Mouse (Mus musculus): ENCODE data around the gene Ndufa4l2.

DNA sequence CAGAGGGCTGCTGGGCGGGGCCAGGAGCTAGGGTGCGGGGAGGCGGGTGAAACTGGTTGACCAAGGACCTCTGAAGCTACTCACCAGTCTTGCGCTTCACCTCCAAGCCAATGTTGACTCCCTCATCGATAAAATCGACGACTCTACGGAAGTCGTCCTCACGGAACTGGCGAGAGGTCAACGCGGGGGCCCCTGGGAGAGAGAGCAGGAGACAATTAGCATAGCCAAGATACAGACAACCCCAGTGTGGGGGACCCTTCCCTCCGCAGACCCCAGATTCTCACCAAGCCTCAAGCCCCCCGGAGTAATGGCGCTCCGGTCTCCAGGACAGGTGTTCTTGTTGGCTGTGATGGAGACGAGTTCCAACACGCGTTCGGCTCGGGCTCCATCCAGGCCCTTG, 3.2 kb downstream of the Ndufa4l2 start:
- TF ChIP-seq CTCF (IDR thresholded peaks at IDR 0.05; ENCODE audit: low read depth) (no peak), EP300 (IDR thresholded peaks at IDR 0.05; ENCODE audit: low read depth) (no peak)

Measured in liver, postnatal 0 days (tissue).